In the genomic region with DNA sequence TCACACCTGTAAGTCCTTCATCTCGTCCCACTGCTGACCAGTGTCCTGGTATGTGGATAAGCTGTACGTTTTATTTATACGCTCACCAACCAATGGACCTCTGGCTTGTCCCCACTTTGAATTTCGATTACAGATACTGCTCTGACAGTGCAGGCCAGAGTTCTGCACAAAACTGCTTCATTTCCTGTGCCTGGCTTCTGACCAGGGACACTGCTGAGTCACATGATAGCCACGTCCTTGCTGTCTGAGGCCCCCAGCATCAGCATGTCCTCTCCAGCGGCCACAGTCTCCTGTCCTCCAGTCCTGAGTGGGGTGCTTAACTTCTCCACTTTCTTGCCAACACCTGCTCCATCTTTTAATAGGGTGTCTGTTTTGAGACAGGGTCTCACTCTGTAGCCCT, we compare ENCODE assay signal across 28 mouse cellular contexts. TPM values are rescaled to one million over a fixed set of nuclear protein-coding genes. Genes with fewer than 3 reads are reported as not detected.
A peak's percentile ranks its signal among the peaks of the same experiment; 100 is the strongest.
DNase-seq lines count a peak whose midpoint lies in the region; ATAC-seq lines count a peak whose summit lies in the region.
"Had no signal": no experiment of that assay in that cellular context is flagged by ENCODE, and none has a peak within 500 bp of the region (broad histone marks: within the 10 kb centered on the region; RNA-seq: fewer than 3 reads in every experiment).

No protein-coding gene starts in this region.

- no peak for ATAC-seq in megakaryocyte, adult 5-6 weeks (ENCODE audit: poor library complexity, severe bottlenecking)
- ATAC-seq: forebrain, postnatal 0 days; hindbrain, embryonic 16.5 days; liver, embryonic 12.5 days; lung, postnatal 0 days had no signal

- peaks cover 5% of the 10 kb centered on the region for H3K27me3 ChIP-seq in megakaryocyte, embryonic 14.5 days (replicated peaks)
- H3K27me3 ChIP-seq: embryonic facial prominence, embryonic 15.5 days; forebrain, embryonic 12.5 days; heart, embryonic 15.5 days; liver, embryonic 12.5 days; neural tube, embryonic 12.5 days had no signal

- no peaks in the 10 kb centered on the region for H3K9me3 ChIP-seq in megakaryocyte, embryonic 14.5 days
- H3K9me3 ChIP-seq: embryonic facial prominence, embryonic 10.5 days; embryonic facial prominence, embryonic 15.5 days; forebrain, embryonic 12.5 days; heart, embryonic 10.5 days; heart, embryonic 15.5 days; liver, embryonic 12.5 days; neural tube, embryonic 12.5 days had no signal

- no peaks in the 10 kb centered on the region for H3K36me3 ChIP-seq in megakaryocyte, embryonic 14.5 days (replicated peaks; ENCODE audit: low read length)
- H3K36me3 ChIP-seq: embryonic facial prominence, embryonic 10.5 days; embryonic facial prominence, embryonic 15.5 days; forebrain, embryonic 12.5 days; heart, embryonic 10.5 days; heart, embryonic 15.5 days; liver, embryonic 12.5 days; neural tube, embryonic 12.5 days had no signal

- H3K4me1 ChIP-seq in megakaryocyte, embryonic 14.5 days = peaks cover 36% of the 10 kb centered on the region
- H3K4me1 ChIP-seq: embryonic facial prominence, embryonic 15.5 days; forebrain, embryonic 12.5 days; heart, embryonic 15.5 days; liver, embryonic 12.5 days; neural tube, embryonic 12.5 days had no signal

- intact Hi-C loops in left cerebral cortex, postnatal 4 days (cut with DNase I) = no loop called here

- DNase-seq in MN1 (ENCODE audit: low spot score) = peak; percentile 6
- DNase-seq in adrenal gland, postnatal 14 days = peak; percentile 63
- no peak for DNase-seq in right cerebral cortex, postnatal 36 days (ENCODE audit: low spot score in 2 of 2)
- DNase-seq in left cerebral cortex, postnatal 4 days = no peak
- DNase-seq: cerebellum, adult 2 months; cerebellum, postnatal 25 days; forebrain, postnatal 0 days; gastrocnemius, postnatal 10 days; kidney, adult 2 months; kidney, postnatal 36 days; lung, adult 18-20 months; right cerebral cortex, adult 18-20 months; right cerebral cortex, postnatal 4 days; thymus, postnatal 4 days had no signal

- peak overlapping the region; percentile 9 for H3K4me3 ChIP-seq in megakaryocyte, embryonic 14.5 days (replicated peaks)
- H3K4me3 ChIP-seq: embryonic facial prominence, embryonic 10.5 days; embryonic facial prominence, embryonic 15.5 days; forebrain, embryonic 12.5 days; heart, embryonic 10.5 days; heart, embryonic 15.5 days; layer of hippocampus, adult 2 months; left cerebral cortex, adult 2 months; liver, embryonic 12.5 days; myocyte; neural tube, embryonic 12.5 days had no signal

RNA-seq across cellular contexts. Expression of gene Mrps24, which starts 32.9 kb away (rescaled TPM):
- polyA plus RNA-seq in megakaryocyte, embryonic 14.5 days (2012; ENCODE audit: insufficient read depth, low replicate concordance) = 173 and 222 TPM in 2 replicates
- 67.4 and 74.1 TPM in 2 replicates for total RNA-seq in megakaryocyte, adult 5-6 weeks (2015)
- total RNA-seq in megakaryocyte, adult 5-6 weeks (2017) = 30.7 and 41.2 TPM in 2 replicates
- total RNA-seq in adrenal gland, postnatal 14 days (2021) = 148 and 152 TPM in 2 replicates
- 10 to 100 TPM; 90.3 to 93.2 TPM for total RNA-seq in left cerebral cortex, postnatal 4 days (2021)

Comparison
In these comparisons a context has a peak if more than half of its experiments do, and no peak if none do; other contexts are left out.
1. DNase-seq: peak in MN1 (single experiment) and adrenal gland, postnatal 14 days (single experiment); none in right cerebral cortex, postnatal 36 days (0 of 2) and left cerebral cortex, postnatal 4 days (single experiment).